Mouse (Mus musculus) retina, postnatal 7 days (tissue): ENCODE results near the gene Efna5.
A peak's percentile ranks its signal among the peaks of the same experiment; 100 is the strongest.

Experiments used
- DNase-seq: peaks from one replicate; pipeline ENCODE4 v3.0.0-alpha.2; 2012; ENCODE audit warnings: low read depth, low spot score

Gene Efna5

GRCm38 (mm10) chr17:62788783-62789182 lies 92.3 kb downstream of the Efna5 start:
- DNase-seq, result no peak

- no peak for DNase-seq
Observed at GRCm38 (mm10) chr17:62787855-62788254, 93.3 kb downstream of the Efna5 start.

GRCm38 (mm10) chr17:62786602-62786907 lies 94.6 kb downstream of the Efna5 start:
- no peak for DNase-seq

GRCm38 (mm10) chr17:62785781-62786601 lies 95.1 kb downstream of the Efna5 start:
- DNase-seq, result no peak

GRCm38 (mm10) chr17:62784274-62785171 lies 96.6 kb downstream of the Efna5 start:
- no peak for DNase-seq

GRCm38 (mm10) chr17:62783524-62784273 lies 97.4 kb downstream of the Efna5 start:
- DNase-seq, result peak; percentile 59

GRCm38 (mm10) chr17:62782826-62783404 lies 98.2 kb downstream of the Efna5 start:
- no peak for DNase-seq

- DNase-seq, result no peak
Observed at GRCm38 (mm10) chr17:62781120-62781519, 100.0 kb downstream of the Efna5 start.

- DNase-seq, result no peak
Observed at GRCm38 (mm10) chr17:62777858-62778564, 103.1 kb downstream of the Efna5 start.

GRCm38 (mm10) chr17:62776710-62777109 lies 104.4 kb downstream of the Efna5 start:
- no peak for DNase-seq

- DNase-seq, result no peak
Observed at GRCm38 (mm10) chr17:62775976-62776375, 105.1 kb downstream of the Efna5 start.

GRCm38 (mm10) chr17:62775401-62775800 lies 105.7 kb downstream of the Efna5 start:
- DNase-seq, result no peak

GRCm38 (mm10) chr17:62774749-62775148 lies 106.4 kb downstream of the Efna5 start:
- no peak for DNase-seq

GRCm38 (mm10) chr17:62766705-62767104 lies 114.4 kb downstream of the Efna5 start:
- DNase-seq, result no peak

- no peak for DNase-seq
Observed at GRCm38 (mm10) chr17:62765165-62765564, 116.0 kb downstream of the Efna5 start.

GRCm38 (mm10) chr17:62756951-62757350 lies 124.2 kb downstream of the Efna5 start:
- no peak for DNase-seq

- no peak for DNase-seq
Observed at GRCm38 (mm10) chr17:62755635-62756034, 125.5 kb downstream of the Efna5 start.

- no peak for DNase-seq
Observed at GRCm38 (mm10) chr17:62754638-62755037, 126.5 kb downstream of the Efna5 start.

- no peak for DNase-seq
Observed at GRCm38 (mm10) chr17:62752381-62752889, 128.7 kb downstream of the Efna5 start.

- DNase-seq, result no peak
Observed at GRCm38 (mm10) chr17:62750647-62751046, 130.5 kb downstream of the Efna5 start.
